Mouse (Mus musculus): Measurements from ENCODE around the gene Map1lc3b. TPM values are rescaled to one million over a fixed set of nuclear protein-coding genes. Genes with fewer than 3 reads are reported as not detected.

The Map1lc3b gene
- polyA plus RNA-seq, 1 experiment from 2014 or later = 262 TPM

GRCm38 (mm10) chr8:121547132-121547531, 43.0 kb upstream of the Map1lc3b start:
- H3K9me3 ChIP-seq (ENCODE audit: control insufficient read depth, low read length) = no peaks in the 10 kb centered on the region
- DNase-seq (ENCODE audit: low spot score) (peak; percentile 80), ATAC-seq (ENCODE audit: low FRiP score, low TSS enrichment) (peak; percentile 31; the same call in 1 of the 2 replicates)
- no peak overlapping the region for H3K4me2 ChIP-seq (replicated peaks; ENCODE audit: low read depth)
- no peaks in the 10 kb centered on the region for H3K4me1 ChIP-seq (replicated peaks; ENCODE audit: control insufficient read depth, insufficient read depth)
- no peaks in the 10 kb centered on the region for H3K27me3 ChIP-seq (ENCODE audit: control insufficient read depth, insufficient read depth, low read length)
- WGBS = 8% methylated on average over 7 of the region's 7 CpGs
- TF ChIP-seq EP300 (optimal IDR thresholded peaks at IDR 0.05) (no peak), CTCF (IDR thresholded peaks at IDR 0.05; ENCODE audit: low read depth) (peak; percentile 94)
- H3K27ac ChIP-seq (replicated peaks) = no peak overlapping the region
- H3K4me3 ChIP-seq (ENCODE audit: low read depth, low read length) = no peak overlapping the region
- no peak overlapping the region for H3K9ac ChIP-seq (ENCODE audit: low read length)
- 0 out of 2 replicates have a peak, but pooled peaks cover 5% of the 10 kb centered on the region for H3K36me3 ChIP-seq (ENCODE audit: control insufficient read depth, insufficient read depth, low read length)

- Histone ChIP-seq H3K4me1 (replicated peaks; ENCODE audit: control insufficient read depth, insufficient read depth) (no peaks in the 10 kb centered on the region), H3K27me3 (ENCODE audit: control insufficient read depth, insufficient read depth, low read length) (no peaks in the 10 kb centered on the region), H3K9ac (ENCODE audit: low read length) (no peak overlapping the region), H3K4me2 (replicated peaks; ENCODE audit: low read depth) (no peak overlapping the region), H3K4me3 (ENCODE audit: low read depth, low read length) (no peak overlapping the region), H3K9me3 (ENCODE audit: control insufficient read depth, low read length) (no peaks in the 10 kb centered on the region), H3K27ac (replicated peaks) (no peak overlapping the region), H3K36me3 (ENCODE audit: control insufficient read depth, insufficient read depth, low read length) (0 out of 2 replicates have a peak, but pooled peaks cover 8% of the 10 kb centered on the region)
- DNase-seq (ENCODE audit: low spot score) = no peak
- no peak for TF ChIP-seq CTCF (IDR thresholded peaks at IDR 0.05; ENCODE audit: low read depth)
- no peak for TF ChIP-seq EP300 (optimal IDR thresholded peaks at IDR 0.05)
- 75% methylated on average over 6 of the region's 6 CpGs for WGBS
- ATAC-seq (ENCODE audit: low FRiP score, low TSS enrichment) = no peak
Measured at GRCm38 (mm10) chr8:121550056-121550455, 40.1 kb upstream of the Map1lc3b start.

GRCm38 (mm10) chr8:121551065-121551985, 38.8 kb upstream of the Map1lc3b start:
- H3K4me1 ChIP-seq (replicated peaks; ENCODE audit: control insufficient read depth, insufficient read depth) = no peaks in the 10 kb centered on the region
- DNase-seq (ENCODE audit: low spot score) (no peak), ATAC-seq (ENCODE audit: low FRiP score, low TSS enrichment) (no peak)
- no peak overlapping the region for H3K27ac ChIP-seq (replicated peaks)
- no peak overlapping the region for H3K4me3 ChIP-seq (ENCODE audit: low read depth, low read length)
- H3K36me3 ChIP-seq (ENCODE audit: control insufficient read depth, insufficient read depth, low read length) = peaks cover 11% of the 10 kb centered on the region; the same call in 1 of the 2 replicates
- H3K9ac ChIP-seq (ENCODE audit: low read length) = no peak overlapping the region
- H3K4me2 ChIP-seq (replicated peaks; ENCODE audit: low read depth) = no peak overlapping the region
- TF ChIP-seq CTCF (IDR thresholded peaks at IDR 0.05; ENCODE audit: low read depth) (no peak), EP300 (optimal IDR thresholded peaks at IDR 0.05) (no peak)
- no peaks in the 10 kb centered on the region for H3K27me3 ChIP-seq (ENCODE audit: control insufficient read depth, insufficient read depth, low read length)
- no peaks in the 10 kb centered on the region for H3K9me3 ChIP-seq (ENCODE audit: control insufficient read depth, low read length)
- 62% methylated on average over 24 of the region's 24 CpGs for WGBS

- H3K27ac ChIP-seq (replicated peaks) = no peak overlapping the region
- ATAC-seq (ENCODE audit: low FRiP score, low TSS enrichment) (no peak), DNase-seq (ENCODE audit: low spot score) (no peak)
- no peaks in the 10 kb centered on the region for H3K27me3 ChIP-seq (ENCODE audit: control insufficient read depth, insufficient read depth, low read length)
- no peaks in the 10 kb centered on the region for H3K4me1 ChIP-seq (replicated peaks; ENCODE audit: control insufficient read depth, insufficient read depth)
- no peak overlapping the region for H3K9ac ChIP-seq (ENCODE audit: low read length)
- no peaks in the 10 kb centered on the region for H3K9me3 ChIP-seq (ENCODE audit: control insufficient read depth, low read length)
- no peak overlapping the region for H3K4me3 ChIP-seq (ENCODE audit: low read depth, low read length)
- 71% methylated on average over 8 of the region's 9 CpGs for WGBS
- H3K4me2 ChIP-seq (replicated peaks; ENCODE audit: low read depth) = no peak overlapping the region
- TF ChIP-seq EP300 (optimal IDR thresholded peaks at IDR 0.05) = no peak
- peaks cover 11% of the 10 kb centered on the region; the same call in 1 of the 2 replicates for H3K36me3 ChIP-seq (ENCODE audit: control insufficient read depth, insufficient read depth, low read length)
Measured at GRCm38 (mm10) chr8:121552506-121552905, 37.7 kb upstream of the Map1lc3b start.

- Histone ChIP-seq H3K9ac (ENCODE audit: low read length) (no peak overlapping the region), H3K4me1 (replicated peaks; ENCODE audit: control insufficient read depth, insufficient read depth) (no peaks in the 10 kb centered on the region), H3K9me3 (ENCODE audit: control insufficient read depth, low read length) (no peaks in the 10 kb centered on the region), H3K27me3 (ENCODE audit: control insufficient read depth, insufficient read depth, low read length) (no peaks in the 10 kb centered on the region), H3K4me3 (ENCODE audit: low read depth, low read length) (no peak overlapping the region), H3K36me3 (ENCODE audit: control insufficient read depth, insufficient read depth, low read length) (peaks cover 13% of the 10 kb centered on the region; the same call in 1 of the 2 replicates), H3K4me2 (replicated peaks; ENCODE audit: low read depth) (no peak overlapping the region), H3K27ac (replicated peaks) (no peak overlapping the region)
- no peak for ATAC-seq (ENCODE audit: low FRiP score, low TSS enrichment)
- no peak for DNase-seq (ENCODE audit: low spot score)
- TF ChIP-seq CTCF (IDR thresholded peaks at IDR 0.05; ENCODE audit: low read depth) = no peak
- WGBS = 91% methylated on average over 32 of the region's 32 CpGs
Measured at GRCm38 (mm10) chr8:121553831-121554475, 36.2 kb upstream of the Map1lc3b start.
